Mouse (Mus musculus) hindbrain, embryonic 14.5 days (tissue): ENCODE data around the gene Mug2. TPM values are rescaled to one million over a fixed set of nuclear protein-coding genes. Genes with fewer than 3 reads are reported as not detected.
"Not testable (repeated sequence)": the region's sequence is repeated elsewhere in the genome, so short reads cannot be mapped to it uniquely, and the experiment has no call there.

Source experiments
- ATAC-seq: fragments of 200-750 bp; cut with Nextera tagmentation; 2 replicates; pipeline ENCODE4 v1.8.0; 2017; ENCODE audit warnings: moderate number of reproducible peaks, mild to moderate bottlenecking, moderate TSS enrichment, moderate library complexity; ENCODE audit not compliant: low FRiP score
- DNase-seq: peaks from one replicate; pipeline ENCODE4 v3.0.0-alpha.2; 2015; ENCODE audit warnings: low spot score
- H3K27ac ChIP-seq: fragments of 300-500 bp; sonication (generic); 2 replicates; pipeline ENCODE4 v1.5.1; 2014; ENCODE audit warnings: mild to moderate bottlenecking, moderate library complexity
- H3K27me3 ChIP-seq: fragments of 300-500 bp; sonication (generic); 2 replicates; pipeline ENCODE4 v1.6.1; 2014; ENCODE audit warnings: mild to moderate bottlenecking, low read length, mixed read lengths; ENCODE audit not compliant: control insufficient read depth, insufficient read depth
- H3K36me3 ChIP-seq: fragments of 300-500 bp; sonication (generic); replicated peaks from 2 replicates; pipeline ENCODE4 v1.6.1; 2014; ENCODE audit not compliant: control insufficient read depth, insufficient read depth
- H3K4me1 ChIP-seq: fragments of 300-500 bp; sonication (generic); replicated peaks from 2 replicates; pipeline ENCODE4 v1.6.1; 2014; ENCODE audit warnings: antibody characterized with exemption, low read length, mixed read lengths; ENCODE audit not compliant: control insufficient read depth, insufficient read depth
- H3K4me2 ChIP-seq: fragments of 300-500 bp; sonication (generic); replicated peaks from 2 replicates; pipeline ENCODE4 v1.6.1; 2014; ENCODE audit warnings: mild to moderate bottlenecking, moderate library complexity
- H3K4me3 ChIP-seq: fragments of 300-500 bp; sonication (generic); replicated peaks from 2 replicates; pipeline ENCODE4 v1.5.1; 2014; ENCODE audit warnings: mild to moderate bottlenecking, low read length
- H3K9ac ChIP-seq: fragments of 300-500 bp; sonication (generic); 2 replicates; pipeline ENCODE4 v1.6.1; 2014
- H3K9me3 ChIP-seq: fragments of 300-500 bp; sonication (generic); 2 replicates; pipeline ENCODE4 v1.6.1; 2016; ENCODE audit warnings: low read length; ENCODE audit not compliant: control insufficient read depth
- WGBS: fragments of 180-500 bp; shearing (Covaris S2); extraction: QIAGEN DNeasy Blood & Tissue Kit; methylation state at CpG from one replicate; pipeline ENCODE4 v1.1.7; 2014; 5-methylcytosine and 5-hydroxymethylcytosine counted together
- polyA plus RNA-seq: library from polyadenylated mRNA; unstranded; fragments of >200 nt; fragmentation: Nextera tagmentation; extraction: Ambion mirVana; gene quantifications from 2 replicates; pipeline ENCODE4 v1.2.1, GENCODE M21; 2014

Gene Mug2
- not detected in 2 replicates for polyA plus RNA-seq

DNA sequence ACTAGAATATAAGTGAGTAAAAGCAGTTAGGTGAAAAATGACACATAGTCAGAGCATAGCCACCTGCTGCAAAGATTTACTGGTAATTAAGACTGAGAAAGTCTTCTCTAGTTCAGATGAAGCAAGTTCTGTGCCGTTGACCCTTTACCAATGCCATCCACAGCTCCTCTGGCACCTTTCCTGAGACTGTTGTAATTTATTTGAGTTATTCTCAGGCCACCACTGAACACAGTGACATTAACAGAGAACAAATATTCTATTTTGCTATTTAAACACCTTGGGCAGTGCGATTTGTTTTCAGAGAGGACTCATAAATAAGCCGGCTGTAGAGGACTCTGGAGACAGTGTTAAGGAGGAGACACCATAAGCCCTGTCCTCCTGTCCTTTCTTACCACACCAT, at the start of gene Mug2:
Mug2 (plus strand) TSS at position 301 of the 400 bp plus-strand sequence.
- not testable (repeated sequence) for H3K9me3 ChIP-seq, H3K27ac ChIP-seq, H3K4me2 ChIP-seq, H3K36me3 ChIP-seq, DNase-seq, H3K4me3 ChIP-seq, H3K4me1 ChIP-seq, ATAC-seq, H3K9ac ChIP-seq, H3K27me3 ChIP-seq
- no CpG with 5 or more reads among the region's 3 CpGs for WGBS

DNA sequence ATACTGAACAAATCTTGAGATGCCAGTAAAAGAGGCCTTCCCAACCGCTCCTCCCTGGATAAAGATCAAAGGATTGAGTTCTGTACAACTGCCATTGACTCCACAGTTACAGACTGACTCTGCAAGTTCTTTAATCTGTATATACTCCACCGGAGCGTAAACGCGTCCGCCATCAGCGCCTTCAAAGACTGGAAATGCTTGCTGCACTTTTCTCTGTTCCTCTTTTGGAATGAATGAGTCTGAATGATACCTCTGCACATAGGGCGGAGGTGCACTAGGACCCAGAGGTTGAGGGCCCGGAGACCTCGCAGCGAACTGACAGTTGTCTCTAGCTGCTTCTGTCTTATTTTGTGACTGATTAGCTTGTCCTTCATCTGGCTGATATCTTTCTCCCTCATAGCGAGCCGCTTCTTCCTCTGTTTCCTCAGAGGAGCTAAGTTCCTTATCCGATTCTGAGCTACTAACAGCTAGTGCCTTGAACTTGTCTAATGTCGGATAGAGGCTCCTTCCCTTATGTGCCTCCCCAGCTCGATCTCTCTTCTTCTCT, 48.7 kb upstream of the Mug2 start:
- WGBS: 93% methylated on average over 16 of the region's 16 CpGs
- H3K4me1 ChIP-seq, H3K4me3 ChIP-seq, DNase-seq, H3K27ac ChIP-seq, H3K9me3 ChIP-seq, ATAC-seq, H3K27me3 ChIP-seq, H3K9ac ChIP-seq, H3K36me3 ChIP-seq, H3K4me2 ChIP-seq: not testable (repeated sequence)

DNA sequence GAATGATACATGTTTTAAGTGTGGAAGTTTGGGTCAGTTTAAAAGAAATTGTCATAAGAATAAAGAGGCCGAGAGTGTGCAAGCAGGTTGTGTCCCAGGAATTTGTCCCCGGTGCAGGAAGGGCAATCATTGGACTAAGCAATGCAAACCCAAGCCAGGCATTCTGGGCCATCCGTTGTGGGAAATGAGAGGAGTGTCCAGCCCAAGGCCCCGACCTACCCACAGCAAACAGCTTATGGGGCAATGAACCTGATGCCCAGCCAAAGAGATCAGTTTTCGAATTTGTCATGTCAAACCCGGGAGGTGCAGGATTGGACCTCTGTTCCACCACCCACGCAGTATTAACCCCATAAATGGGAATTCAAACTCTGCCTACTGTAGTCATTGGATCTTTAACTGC, 30.9 kb upstream of the Mug2 start:
- H3K27me3 ChIP-seq: no peaks in the 10 kb centered on the region
- no peak overlapping the region for H3K4me2 ChIP-seq
- no peak overlapping the region for H3K27ac ChIP-seq
- H3K4me1 ChIP-seq: no peaks in the 10 kb centered on the region
- ATAC-seq (no peak), DNase-seq (no peak)
- peaks cover 3% of the 10 kb centered on the region for H3K9me3 ChIP-seq
- no peak overlapping the region for H3K4me3 ChIP-seq
- no peak overlapping the region for H3K9ac ChIP-seq
- H3K36me3 ChIP-seq: no peaks in the 10 kb centered on the region
- 82% methylated on average over 7 of the region's 7 CpGs for whole genome bisulfite sequencing

DNA sequence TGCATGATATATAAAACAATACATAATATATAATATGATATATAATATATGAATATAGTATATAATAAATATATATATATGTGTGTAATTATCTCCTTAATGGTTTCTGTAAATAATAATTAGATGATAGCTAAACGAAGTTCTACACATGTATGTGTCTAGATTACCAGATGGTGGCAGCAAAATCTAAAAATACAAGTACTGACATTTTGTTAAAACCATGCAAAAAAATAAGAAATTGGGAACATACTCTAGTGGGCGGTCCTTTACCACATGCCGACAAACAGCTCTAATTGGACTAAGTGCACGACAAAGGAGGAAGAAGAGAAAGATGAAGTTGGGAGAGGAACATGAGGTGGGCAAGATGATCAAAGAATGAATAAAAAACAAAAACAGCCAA, 94.3 kb downstream of the Mug2 start:
- Histone ChIP-seq H3K9me3 (0 out of 2 replicates have a peak, but pooled peaks cover 6% of the 10 kb centered on the region), H3K4me1 (no peaks in the 10 kb centered on the region), H3K36me3 (no peaks in the 10 kb centered on the region), H3K27me3 (no peaks in the 10 kb centered on the region), H3K9ac (no peak overlapping the region), H3K4me3 (no peak overlapping the region), H3K4me2 (no peak overlapping the region), H3K27ac (no peak overlapping the region)
- WGBS: 88% methylated on average over 4 of the region's 4 CpGs
- DNase-seq (no peak), ATAC-seq (no peak)

DNA sequence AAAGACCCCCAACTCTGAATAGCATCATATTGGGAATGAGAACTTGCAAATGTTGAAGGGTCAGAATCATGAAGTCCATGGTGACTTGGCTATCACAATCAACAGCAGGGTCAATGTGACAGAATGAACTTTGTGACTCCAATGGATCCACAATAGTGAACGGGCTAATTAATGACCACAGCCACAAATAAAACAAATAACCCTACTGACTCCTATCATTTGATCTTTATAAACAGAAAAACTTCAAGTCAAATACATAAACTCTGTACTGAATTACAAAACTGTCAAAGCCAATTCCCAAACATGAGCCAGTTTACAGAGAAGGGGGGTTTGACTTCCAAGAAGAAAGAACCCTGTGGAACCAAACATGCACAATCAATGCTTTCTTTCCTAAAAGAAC, 95.1 kb downstream of the Mug2 start:
- ATAC-seq (no peak), DNase-seq (no peak)
- Histone ChIP-seq H3K4me3 (no peak overlapping the region), H3K4me1 (no peaks in the 10 kb centered on the region), H3K27me3 (no peaks in the 10 kb centered on the region), H3K27ac (no peak overlapping the region), H3K4me2 (no peak overlapping the region), H3K36me3 (no peaks in the 10 kb centered on the region), H3K9me3 (0 out of 2 replicates have a peak, but pooled peaks cover 6% of the 10 kb centered on the region), H3K9ac (no peak overlapping the region)
- WGBS: 82% methylated on average over 1 of the region's 1 CpGs

DNA sequence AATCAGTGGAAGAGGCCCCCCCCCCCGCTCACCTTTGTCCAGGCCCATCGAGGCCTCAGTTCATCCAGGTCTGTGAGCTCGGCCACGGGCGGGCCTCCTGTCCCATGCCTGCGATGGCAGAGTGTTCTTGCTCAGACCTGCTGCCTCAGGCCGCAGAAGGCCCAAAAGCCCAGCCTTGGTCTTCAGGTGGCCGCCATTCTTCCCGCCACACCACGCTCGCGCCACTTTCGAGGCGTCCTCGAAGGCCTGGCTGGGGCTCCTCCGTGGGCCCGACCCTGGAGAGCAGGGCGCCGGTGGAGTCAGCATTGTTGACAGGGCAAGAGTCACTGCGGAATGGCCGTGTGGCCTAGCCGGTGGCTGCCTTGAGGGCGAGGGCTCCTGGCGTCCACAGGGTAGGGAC, 110.4 kb downstream of the Mug2 start:
- H3K4me2 ChIP-seq: no peak overlapping the region
- 94% methylated on average over 24 of the region's 24 CpGs for WGBS
- ATAC-seq (no peak), DNase-seq (no peak)
- H3K27ac ChIP-seq: no peak overlapping the region
- no peaks in the 10 kb centered on the region for H3K4me1 ChIP-seq
- no peaks in the 10 kb centered on the region for H3K36me3 ChIP-seq
- no peaks in the 10 kb centered on the region for H3K27me3 ChIP-seq
- H3K9ac ChIP-seq: no peak overlapping the region
- H3K9me3 ChIP-seq: no peaks in the 10 kb centered on the region
- no peak overlapping the region for H3K4me3 ChIP-seq

DNA sequence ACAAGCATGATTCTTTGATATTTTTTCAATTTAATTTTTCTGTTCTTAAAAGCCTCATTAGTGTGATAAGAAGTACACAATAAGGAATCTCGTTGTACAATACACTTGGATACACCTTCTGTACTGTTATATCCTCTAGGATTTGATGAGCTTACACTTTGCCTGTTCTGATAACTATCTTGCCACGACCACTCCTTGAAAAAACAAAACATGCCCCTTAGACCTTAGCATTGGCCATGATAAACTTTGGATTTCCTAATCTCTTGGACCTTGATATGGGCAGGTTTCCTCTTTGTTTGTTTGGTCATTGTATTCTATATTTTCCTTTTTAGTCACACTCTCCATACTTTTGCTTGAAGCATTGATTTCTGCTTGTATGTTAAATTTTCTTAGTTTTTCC, 123.0 kb downstream of the Mug2 start:
- no peak for DNase-seq
- Histone ChIP-seq H3K27ac (no peak overlapping the region), H3K4me2 (no peak overlapping the region), H3K9me3 (no peaks in the 10 kb centered on the region), H3K4me1 (no peaks in the 10 kb centered on the region), H3K4me3 (no peak overlapping the region), H3K9ac (no peak overlapping the region), H3K36me3 (no peaks in the 10 kb centered on the region), H3K27me3 (no peaks in the 10 kb centered on the region)
- no peak for ATAC-seq
- 70% methylated on average over 2 of the region's 2 CpGs for WGBS

Other genes starting within 250 kb of the Mug2 start
- gene Mug1, start 168.2 kb upstream of the Mug2 start, polyA plus RNA-seq: not detected in 2 replicates